In genomic region chr5:97537492-97538257, GRCm38 (mm10) we compare ENCODE assay signal across 22 mouse cellular contexts.
DNase-seq lines count a peak whose midpoint lies in the region; ATAC-seq and TF ChIP-seq lines count a peak whose summit lies in the region.
"Had no signal": no experiment of that assay in that cellular context is flagged by ENCODE, and none has a peak within 500 bp of the region (broad histone marks: within the 10 kb centered on the region; RNA-seq: fewer than 3 reads in every experiment).

No protein-coding gene starts in this region.

- no peak for TF ChIP-seq CTCF in midbrain, postnatal 0 days (IDR thresholded peaks at IDR 0.05)

- H3K9me3 ChIP-seq in forebrain, embryonic 11.5 days (ENCODE audit: control insufficient read depth, low read length) = no peaks in the 10 kb centered on the region
- H3K9me3 ChIP-seq in forebrain, embryonic 10.5 days = no peaks in the 10 kb centered on the region
- H3K9me3 ChIP-seq in hindbrain, embryonic 14.5 days (ENCODE audit: control insufficient read depth, low read length) = no peaks in the 10 kb centered on the region
- no peaks in the 10 kb centered on the region for H3K9me3 ChIP-seq in midbrain, postnatal 0 days (ENCODE audit: low read length)
- H3K9me3 ChIP-seq: heart, embryonic 10.5 days; limb, embryonic 13.5 days; liver, embryonic 13.5 days; lung, embryonic 15.5 days had no signal

- H3K36me3 ChIP-seq in forebrain, embryonic 11.5 days (ENCODE audit: control insufficient read depth, insufficient read depth, low read length) = no peaks in the 10 kb centered on the region
- no peaks in the 10 kb centered on the region for H3K36me3 ChIP-seq in forebrain, embryonic 10.5 days (replicated peaks)
- no peaks in the 10 kb centered on the region for H3K36me3 ChIP-seq in hindbrain, embryonic 14.5 days (replicated peaks; ENCODE audit: control insufficient read depth, insufficient read depth)
- H3K36me3 ChIP-seq in midbrain, postnatal 0 days (ENCODE audit: insufficient read depth, low read length) = no peaks in the 10 kb centered on the region
- H3K36me3 ChIP-seq: heart, embryonic 10.5 days; limb, embryonic 13.5 days; liver, embryonic 13.5 days; lung, embryonic 15.5 days had no signal

- no peaks in the 10 kb centered on the region; the same call in 1 of the 2 replicates for H3K4me1 ChIP-seq in forebrain, embryonic 11.5 days (replicated peaks; ENCODE audit: control insufficient read depth, insufficient read depth, low read length)
- H3K4me1 ChIP-seq in forebrain, embryonic 10.5 days = peaks cover 9% of the 10 kb centered on the region
- no peaks in the 10 kb centered on the region for H3K4me1 ChIP-seq in hindbrain, embryonic 14.5 days (replicated peaks; ENCODE audit: control insufficient read depth, insufficient read depth, low read length)
- no peaks in the 10 kb centered on the region for H3K4me1 ChIP-seq in midbrain, postnatal 0 days (ENCODE audit: insufficient read depth, low read length)
- H3K4me1 ChIP-seq: heart, embryonic 10.5 days; limb, embryonic 13.5 days; liver, embryonic 13.5 days; lung, embryonic 15.5 days had no signal

- H3K4me3 ChIP-seq in forebrain, embryonic 11.5 days (ENCODE audit: low read depth, low read length) = no peak overlapping the region
- no peak overlapping the region for H3K4me3 ChIP-seq in forebrain, embryonic 10.5 days
- H3K4me3 ChIP-seq in hindbrain, embryonic 14.5 days (replicated peaks; ENCODE audit: low read length) = no peak overlapping the region
- no peak overlapping the region for H3K4me3 ChIP-seq in midbrain, postnatal 0 days (ENCODE audit: low read depth, low read length)
- H3K4me3 ChIP-seq: heart, embryonic 10.5 days; limb, embryonic 13.5 days; liver, embryonic 13.5 days; lung, embryonic 15.5 days had no signal

- peak; percentile 54 for DNase-seq in forebrain, embryonic 11.5 days (ENCODE audit: low spot score)
- no peak for DNase-seq in forebrain, embryonic 10.5 days (ENCODE audit: extremely low spot score, low spot score)
- DNase-seq in brain, embryonic 18.5 days (ENCODE audit: low read depth, low spot score) = peak; percentile 10
- no peak for DNase-seq in hindbrain, embryonic 14.5 days (ENCODE audit: low spot score)
- peak; percentile 48 for DNase-seq in midbrain, postnatal 0 days (ENCODE audit: low spot score)
- DNase-seq in spleen, postnatal 36 days (ENCODE audit: low spot score in 2 of 2) = no peak
- DNase-seq in thymus, postnatal 10 days (ENCODE audit: low spot score in 2 of 2) = no peak
- DNase-seq in left cerebral cortex, postnatal 14 days (ENCODE audit: low spot score in 2 of 2) = no peak
- DNase-seq: adrenal gland, postnatal 10 days; cerebellum, adult 18-20 months; cerebellum, postnatal 25 days; embryo, embryonic 11 days; kidney, adult 11 months; liver, embryonic 13.5 days; right cerebral cortex, postnatal 14 days; spleen, adult 18-20 months; thymus, adult 18-20 months had no signal

- H3K27me3 ChIP-seq in forebrain, embryonic 11.5 days (ENCODE audit: control insufficient read depth, insufficient read depth, low read length) = no peaks in the 10 kb centered on the region
- no peaks in the 10 kb centered on the region for H3K27me3 ChIP-seq in forebrain, embryonic 10.5 days (ENCODE audit: poor library complexity, severe bottlenecking)
- H3K27me3 ChIP-seq in hindbrain, embryonic 14.5 days (ENCODE audit: control insufficient read depth, insufficient read depth, low read length) = peaks cover 3% of the 10 kb centered on the region; the same call in 1 of the 2 replicates
- H3K27me3 ChIP-seq in midbrain, postnatal 0 days (ENCODE audit: insufficient read depth, low read length) = no peaks in the 10 kb centered on the region
- H3K27me3 ChIP-seq: limb, embryonic 13.5 days; liver, embryonic 13.5 days; lung, embryonic 15.5 days had no signal

- WGBS in forebrain, embryonic 11.5 days = 16% methylated on average over 3 of the region's 3 CpGs
- WGBS in forebrain, embryonic 10.5 days = 22% methylated on average over 3 of the region's 3 CpGs
- 20% methylated on average over 3 of the region's 3 CpGs for WGBS in hindbrain, embryonic 14.5 days
- WGBS in midbrain, postnatal 0 days = 21% methylated on average over 3 of the region's 3 CpGs

- intact Hi-C loops in left cerebral cortex, postnatal 14 days (cut with DNase I) = no loop called here

- peak; percentile 90 for ATAC-seq in forebrain, embryonic 11.5 days (replicated peaks; ENCODE audit: low FRiP score)
- peak; percentile 66; the same call in 1 of the 2 replicates for ATAC-seq in hindbrain, embryonic 14.5 days (ENCODE audit: low FRiP score)
- no peak for ATAC-seq in midbrain, postnatal 0 days (ENCODE audit: low FRiP score)
- ATAC-seq: activated CD4-positive, CD25-positive, alpha-beta regulatory T cell, adult 4 months; CD4-positive, CD25-positive, alpha-beta regulatory T cell, adult 4 months had no signal

- no peak overlapping the region for H3K27ac ChIP-seq in forebrain, embryonic 11.5 days (ENCODE audit: low read depth, low read length)
- no peak overlapping the region for H3K27ac ChIP-seq in forebrain, embryonic 10.5 days
- H3K27ac ChIP-seq in hindbrain, embryonic 14.5 days = no peak overlapping the region
- H3K27ac ChIP-seq in midbrain, postnatal 0 days (ENCODE audit: low read depth, low read length) = no peak overlapping the region
- H3K27ac ChIP-seq: heart, embryonic 10.5 days; limb, embryonic 13.5 days; liver, embryonic 13.5 days; lung, embryonic 15.5 days had no signal

- no peak overlapping the region for H3K9ac ChIP-seq in forebrain, embryonic 11.5 days (ENCODE audit: low read length)
- H3K9ac ChIP-seq in hindbrain, embryonic 14.5 days = no peak overlapping the region
- H3K9ac ChIP-seq in midbrain, postnatal 0 days (replicated peaks; ENCODE audit: low read length, poor library complexity, severe bottlenecking) = no peak overlapping the region
- H3K9ac ChIP-seq: limb, embryonic 13.5 days; liver, embryonic 13.5 days; lung, embryonic 15.5 days had no signal

- H3K4me2 ChIP-seq in forebrain, embryonic 11.5 days (ENCODE audit: low read depth, low read length, severe bottlenecking) = no peak overlapping the region
- H3K4me2 ChIP-seq in hindbrain, embryonic 14.5 days (replicated peaks) = no peak overlapping the region
- no peak overlapping the region for H3K4me2 ChIP-seq in midbrain, postnatal 0 days (ENCODE audit: low read depth, low read length, poor library complexity, severe bottlenecking)
- H3K4me2 ChIP-seq: limb, embryonic 13.5 days; liver, embryonic 13.5 days; lung, embryonic 15.5 days had no signal

Comparison
In these comparisons a context has a peak if more than half of its experiments do, and no peak if none do; other contexts are left out.
1. DNase-seq: peak in forebrain, embryonic 11.5 days (single experiment), brain, embryonic 18.5 days (single experiment) and midbrain, postnatal 0 days (single experiment); none in forebrain, embryonic 10.5 days (single experiment), hindbrain, embryonic 14.5 days (single experiment), spleen, postnatal 36 days (0 of 2), thymus, postnatal 10 days (0 of 2) and left cerebral cortex, postnatal 14 days (0 of 2).